Mouse (Mus musculus) kidney, adult 2 months (tissue): Measurements from ENCODE around the gene Kcnip4. TPM values are rescaled to one million over a fixed set of nuclear protein-coding genes. Genes with fewer than 3 reads are reported as not detected.

ENCODE experiments used
- DNase-seq: peaks from one replicate; pipeline ENCODE4 v3.0.0; 2021
- H3K27ac ChIP-seq: fragments of 200-500 bp; 2 replicates; pipeline ENCODE4 v1.5.1; 2012; ENCODE audit warnings: low read depth, low read length, control low read depth, inconsistent platforms; ENCODE audit not compliant: insufficient read depth
- H3K27me3 ChIP-seq: fragments of 200-500 bp; replicated peaks from 2 replicates; pipeline ENCODE4 v1.6.1; 2012; ENCODE audit warnings: mild to moderate bottlenecking, moderate library complexity, low read length, inconsistent platforms; ENCODE audit not compliant: control insufficient read depth, insufficient read depth
- H3K36me3 ChIP-seq: fragments of 200-500 bp; 2 replicates; pipeline ENCODE4 v1.6.1; 2012; ENCODE audit warnings: mild to moderate bottlenecking, moderate library complexity, low read length, inconsistent platforms; ENCODE audit not compliant: control insufficient read depth, insufficient read depth
- H3K4me1 ChIP-seq: fragments of 200-500 bp; 2 replicates; pipeline ENCODE4 v1.6.1; 2011; ENCODE audit warnings: low read length; ENCODE audit not compliant: control insufficient read depth, insufficient read depth
- H3K4me3 ChIP-seq: fragments of 200-500 bp; 2 replicates; pipeline ENCODE4 v1.5.1; 2011; ENCODE audit warnings: mild to moderate bottlenecking, low read depth, low read length, control low read depth; ENCODE audit not compliant: insufficient read depth
- CTCF ChIP-seq: fragments of 200-500 bp; conservative IDR thresholded peaks from 2 replicates; pipeline ENCODE4 v1.5.1; 2011; ENCODE audit warnings: low read depth, mild to moderate bottlenecking, control low read depth, low read length, moderate library complexity, mixed read lengths; ENCODE audit not compliant: insufficient read depth, insufficient read length
- POLR2A ChIP-seq: fragments of 200-500 bp; IDR thresholded peaks from one replicate; pipeline ENCODE4 v1.6.1; 2011; ENCODE audit warnings: low read depth, low read length, control low read depth
- WGBS: fragments of 180-500 bp; shearing (Covaris S2); methylation state at CpG from one replicate; pipeline ENCODE4 v1.1.7; 2018; 5-methylcytosine and 5-hydroxymethylcytosine counted together
- polyA plus RNA-seq: library from polyadenylated mRNA; depleted of rRNA; stranded (reverse); fragments of >200 nt; gene quantifications from 2 replicates; pipeline ENCODE4 v1.2.3, GENCODE M21; 2012

The Kcnip4 gene
- polyA plus RNA-seq, 1 experiment: 0.13 TPM

GRCm38 (mm10) chr5:48650496-48650895, 874.2 kb downstream of the Kcnip4 start:
- Histone ChIP-seq H3K4me1 (no peaks in the 10 kb centered on the region), H3K27me3 (no peaks in the 10 kb centered on the region), H3K36me3 (no peaks in the 10 kb centered on the region), H3K4me3 (no peak overlapping the region), H3K27ac (no peak overlapping the region)
- WGBS: 61% methylated on average over 4 of the region's 4 CpGs
- no peak for DNase-seq
- no peak for TF ChIP-seq POLR2A
- no peak for TF ChIP-seq CTCF

GRCm38 (mm10) chr5:48636675-48637074, 888.0 kb downstream of the Kcnip4 start:
- H3K4me1 ChIP-seq: no peaks in the 10 kb centered on the region
- no peak overlapping the region for H3K4me3 ChIP-seq
- 84% methylated on average over 6 of the region's 6 CpGs for WGBS
- no peak overlapping the region for H3K27ac ChIP-seq
- DNase-seq: no peak
- H3K27me3 ChIP-seq: no peaks in the 10 kb centered on the region
- H3K36me3 ChIP-seq: no peaks in the 10 kb centered on the region
- no peak for TF ChIP-seq POLR2A
- TF ChIP-seq CTCF: no peak

DNA sequence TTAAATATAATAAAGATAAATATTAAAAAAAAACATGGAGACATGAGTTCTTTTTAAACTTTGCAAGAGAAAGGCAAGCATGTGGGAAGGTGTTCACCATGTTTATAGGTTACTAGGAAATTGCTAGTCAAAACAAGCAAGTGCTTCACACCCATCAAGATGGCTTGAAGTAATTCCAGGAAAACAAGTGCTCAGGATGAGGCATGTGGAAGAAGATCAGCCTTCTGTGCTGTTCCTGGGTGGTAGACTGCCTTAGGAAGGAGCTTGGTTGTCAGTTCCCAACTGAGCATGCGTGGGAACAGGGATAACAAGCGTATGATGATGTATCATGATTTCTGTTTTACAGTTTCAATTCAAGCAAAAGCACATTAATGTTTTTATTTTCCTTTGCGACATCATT, 891.1 kb downstream of the Kcnip4 start:
- Histone ChIP-seq H3K27me3 (no peaks in the 10 kb centered on the region), H3K36me3 (no peaks in the 10 kb centered on the region), H3K27ac (no peak overlapping the region), H3K4me1 (no peaks in the 10 kb centered on the region), H3K4me3 (no peak overlapping the region)
- DNase-seq: no peak
- WGBS: 87% methylated on average over 3 of the region's 3 CpGs
- TF ChIP-seq CTCF (no peak), POLR2A (no peak)

DNA sequence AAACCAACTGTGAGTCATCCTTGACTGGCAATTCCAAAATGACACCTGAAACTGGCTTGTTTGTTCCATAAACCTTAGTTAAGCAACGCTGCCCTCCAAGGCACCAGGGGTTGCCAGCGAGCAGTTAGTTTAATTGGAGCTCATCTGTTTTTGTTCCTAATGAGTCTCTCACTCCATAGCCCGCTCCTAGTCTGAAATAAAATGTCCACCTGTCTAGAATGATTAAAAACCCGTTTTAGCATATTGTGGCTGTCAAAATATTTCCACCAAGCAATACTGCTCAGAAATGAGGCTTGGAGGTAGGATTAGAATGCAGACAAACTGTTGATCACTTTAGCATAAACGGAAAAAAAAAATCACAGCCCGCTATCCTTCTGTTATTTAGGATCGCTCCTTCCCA, 901.3 kb downstream of the Kcnip4 start:
- no peaks in the 10 kb centered on the region for H3K36me3 ChIP-seq
- DNase-seq: no peak
- H3K27ac ChIP-seq: no peak overlapping the region
- no peak overlapping the region for H3K4me3 ChIP-seq
- 67% methylated on average over 7 of the region's 7 CpGs for WGBS
- H3K27me3 ChIP-seq: no peaks in the 10 kb centered on the region
- no peak for TF ChIP-seq CTCF
- no peak for TF ChIP-seq POLR2A
- H3K4me1 ChIP-seq: no peaks in the 10 kb centered on the region

DNA sequence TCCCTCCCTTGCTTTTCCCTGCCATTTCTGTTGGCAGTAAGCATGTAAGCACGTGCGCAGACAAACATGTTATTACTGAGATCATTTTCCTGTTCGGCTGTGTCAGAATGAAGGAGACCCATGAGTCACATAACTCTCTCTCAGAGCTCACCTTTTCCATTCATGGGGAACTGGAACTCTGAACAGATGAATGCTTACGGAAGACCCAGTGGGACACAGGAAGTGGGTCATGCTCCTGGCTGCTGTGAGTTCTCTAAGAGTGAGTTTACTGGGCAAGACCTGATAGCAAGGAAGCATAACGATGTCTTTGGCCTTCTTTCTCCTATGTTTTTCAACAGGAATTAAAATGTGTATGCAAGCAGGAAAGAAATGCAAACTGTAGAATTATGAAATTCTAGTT, 917.8 kb downstream of the Kcnip4 start:
- no peak for DNase-seq
- Histone ChIP-seq H3K4me3 (no peak overlapping the region), H3K27me3 (no peaks in the 10 kb centered on the region), H3K36me3 (no peaks in the 10 kb centered on the region), H3K27ac (no peak overlapping the region), H3K4me1 (no peaks in the 10 kb centered on the region)
- TF ChIP-seq CTCF: no peak
- no peak for TF ChIP-seq POLR2A
- WGBS: 82% methylated on average over 5 of the region's 5 CpGs

DNA sequence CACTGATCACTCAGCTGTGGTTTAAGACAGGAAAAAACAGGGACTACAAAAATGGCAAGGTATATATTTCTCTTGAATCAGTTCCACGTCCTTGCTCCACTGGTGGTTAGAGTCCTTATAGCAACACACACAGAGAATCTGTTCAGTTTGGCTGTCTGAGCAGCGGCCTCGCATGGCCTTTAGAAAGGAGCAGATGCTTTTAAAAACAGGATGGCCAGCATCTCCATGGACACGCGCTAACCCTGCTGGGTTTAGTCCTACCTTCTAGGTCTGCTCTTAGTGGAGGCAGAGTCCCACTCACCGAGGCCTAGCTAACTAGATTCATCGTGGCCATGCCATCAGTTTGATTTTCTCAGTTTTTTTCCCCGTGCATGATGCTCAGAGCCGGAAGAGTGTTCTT, 918.4 kb downstream of the Kcnip4 start:
- TF ChIP-seq CTCF (no peak), POLR2A (no peak)
- 92% methylated on average over 9 of the region's 9 CpGs for WGBS
- no peak overlapping the region for H3K27ac ChIP-seq
- no peak overlapping the region for H3K4me3 ChIP-seq
- H3K36me3 ChIP-seq: no peaks in the 10 kb centered on the region
- DNase-seq: no peak
- no peaks in the 10 kb centered on the region for H3K27me3 ChIP-seq
- no peaks in the 10 kb centered on the region for H3K4me1 ChIP-seq

GRCm38 (mm10) chr5:48599481-48600040, 925.1 kb downstream of the Kcnip4 start:
- Histone ChIP-seq H3K27ac (no peak overlapping the region), H3K4me3 (no peak overlapping the region), H3K27me3 (no peaks in the 10 kb centered on the region), H3K4me1 (no peaks in the 10 kb centered on the region), H3K36me3 (no peaks in the 10 kb centered on the region)
- no peak for TF ChIP-seq CTCF
- no peak for TF ChIP-seq POLR2A
- DNase-seq: no peak
- 2% methylated on average over 12 of the region's 12 CpGs for WGBS
